Mouse (Mus musculus) forebrain, embryonic 10.5 days (tissue): ENCODE results near the gene Hoxc9. TPM values are rescaled to one million over a fixed set of nuclear protein-coding genes. Genes with fewer than 3 reads are reported as not detected.

Experiments used
- DNase-seq: peaks from one replicate; pipeline ENCODE4 v3.0.0-alpha.2; 2017; ENCODE audit warnings: low spot score; ENCODE audit errors: extremely low spot score
- H3K27ac ChIP-seq: fragments of 300-500 bp; sonication (generic); 2 replicates; pipeline ENCODE4 v1.5.1; 2016; ENCODE audit warnings: mild to moderate bottlenecking
- H3K27me3 ChIP-seq: fragments of 300-500 bp; sonication (generic); 2 replicates; pipeline ENCODE4 v1.6.1; 2016; ENCODE audit warnings: mild to moderate bottlenecking; ENCODE audit not compliant: poor library complexity, severe bottlenecking
- H3K36me3 ChIP-seq: fragments of 300-500 bp; sonication (generic); replicated peaks from 2 replicates; pipeline ENCODE4 v1.6.1; 2016; ENCODE audit warnings: mild to moderate bottlenecking, moderate library complexity
- H3K4me1 ChIP-seq: fragments of 300-500 bp; sonication (generic); 2 replicates; pipeline ENCODE4 v1.6.1; 2016
- H3K4me3 ChIP-seq: fragments of 300-500 bp; sonication (generic); 2 replicates; pipeline ENCODE4 v1.5.1; 2016; ENCODE audit warnings: mild to moderate bottlenecking, moderate library complexity
- H3K9me3 ChIP-seq: fragments of 300-500 bp; sonication (generic); 2 replicates; pipeline ENCODE4 v1.6.1; 2016; ENCODE audit warnings: mild to moderate bottlenecking, moderate library complexity
- WGBS: fragments of 180-500 bp; shearing (Covaris S2); methylation state at CpG from one replicate; pipeline ENCODE4 v1.1.7; 2016; 5-methylcytosine and 5-hydroxymethylcytosine counted together
- polyA plus RNA-seq: library from polyadenylated mRNA; unstranded; fragments of >200 nt; fragmentation: Nextera tagmentation; extraction: Ambion mirVana; gene quantifications from 2 replicates; pipeline ENCODE4 v1.2.1, GENCODE M21; 2016

Gene Hoxc9
- polyA plus RNA-seq, 1 experiment from 2014 or later: not detected

- Histone ChIP-seq H3K36me3 (no peaks in the 10 kb centered on the region), H3K27ac (no peak overlapping the region)
- no peak for DNase-seq
Measured at GRCm38 (mm10) chr15:103014166-103015008, 38.1 kb downstream of the Hoxc9 start.

GRCm38 (mm10) chr15:103015009-103015399, 38.8 kb downstream of the Hoxc9 start:
- Histone ChIP-seq H3K4me3 (no peak overlapping the region), H3K27ac (no peak overlapping the region), H3K27me3 (peaks cover 100% of the 10 kb centered on the region), H3K4me1 (peaks cover 9% of the 10 kb centered on the region), H3K36me3 (no peaks in the 10 kb centered on the region), H3K9me3 (no peaks in the 10 kb centered on the region)
- 1% methylated on average over 28 of the region's 28 CpGs for WGBS
- DNase-seq: no peak

More at GRCm38 (mm10) chr15:103014166-103015008, 38.1 kb downstream of the Hoxc9 start:
- Histone ChIP-seq H3K27me3 (peaks cover 100% of the 10 kb centered on the region), H3K4me1 (peaks cover 9% of the 10 kb centered on the region), H3K9me3 (no peaks in the 10 kb centered on the region), H3K4me3 (no peak overlapping the region)
- WGBS: under 1% methylated on average over 47 of the region's 57 CpGs

GRCm38 (mm10) chr15:103015406-103016166, 39.3 kb downstream of the Hoxc9 start:
- Histone ChIP-seq H3K4me1 (peaks cover 9% of the 10 kb centered on the region), H3K4me3 (no peak overlapping the region), H3K27ac (no peak overlapping the region), H3K9me3 (no peaks in the 10 kb centered on the region), H3K27me3 (peaks cover 100% of the 10 kb centered on the region), H3K36me3 (no peaks in the 10 kb centered on the region)
- WGBS: under 1% methylated on average over 19 of the region's 19 CpGs
- DNase-seq: no peak

- Histone ChIP-seq H3K36me3 (no peaks in the 10 kb centered on the region), H3K9me3 (no peaks in the 10 kb centered on the region), H3K27me3 (peaks cover 100% of the 10 kb centered on the region), H3K4me1 (peaks cover 9% of the 10 kb centered on the region), H3K4me3 (no peak within 1 kb of the TSS), H3K27ac (no peak within 1 kb of the TSS)
- WGBS: 2% methylated on average over 9 of the region's 9 CpGs
- DNase-seq: no peak
Measured at GRCm38 (mm10) chr15:103018636-103019035, 42.4 kb downstream of the Hoxc9 start, which contains the start of gene Hoxc4. Gene Hoxc4 (plus strand): TSS chr15:103018934.

GRCm38 (mm10) chr15:103020899-103021418, 44.7 kb downstream of the Hoxc9 start:
- Histone ChIP-seq H3K27ac (no peak overlapping the region), H3K9me3 (no peaks in the 10 kb centered on the region), H3K4me3 (no peak overlapping the region), H3K4me1 (no peaks in the 10 kb centered on the region), H3K36me3 (no peaks in the 10 kb centered on the region), H3K27me3 (peaks cover 100% of the 10 kb centered on the region)
- WGBS: under 1% methylated on average over 8 of the region's 8 CpGs
- no peak for DNase-seq

- Histone ChIP-seq H3K27ac (no peak overlapping the region), H3K4me1 (no peaks in the 10 kb centered on the region), H3K9me3 (no peaks in the 10 kb centered on the region), H3K27me3 (peaks cover 100% of the 10 kb centered on the region), H3K36me3 (no peaks in the 10 kb centered on the region), H3K4me3 (no peak overlapping the region)
- no peak for DNase-seq
- 7% methylated on average over 8 of the region's 8 CpGs for WGBS
Measured at GRCm38 (mm10) chr15:103021544-103021943, 45.3 kb downstream of the Hoxc9 start.

GRCm38 (mm10) chr15:103024131-103024530, 47.9 kb downstream of the Hoxc9 start:
- Histone ChIP-seq H3K36me3 (no peaks in the 10 kb centered on the region), H3K27me3 (peaks cover 100% of the 10 kb centered on the region), H3K4me3 (no peak overlapping the region), H3K9me3 (no peaks in the 10 kb centered on the region), H3K27ac (no peak overlapping the region), H3K4me1 (no peaks in the 10 kb centered on the region)
- WGBS: 2% methylated on average over 2 of the region's 2 CpGs
- DNase-seq: no peak

- H3K4me3 ChIP-seq: no peak overlapping the region
- no peaks in the 10 kb centered on the region for H3K36me3 ChIP-seq
- H3K9me3 ChIP-seq: no peaks in the 10 kb centered on the region
- DNase-seq: peak; percentile 50
- H3K27me3 ChIP-seq: peaks cover 100% of the 10 kb centered on the region
- no peaks in the 10 kb centered on the region for H3K4me1 ChIP-seq
- no peak overlapping the region for H3K27ac ChIP-seq
- WGBS: under 1% methylated on average over 43 of the region's 43 CpGs
Measured at GRCm38 (mm10) chr15:103027266-103028235, 51.3 kb downstream of the Hoxc9 start.

GRCm38 (mm10) chr15:103028916-103029512, 52.8 kb downstream of the Hoxc9 start:
- DNase-seq: peak; percentile 17
- Histone ChIP-seq H3K9me3 (no peaks in the 10 kb centered on the region), H3K36me3 (no peaks in the 10 kb centered on the region), H3K4me1 (peaks cover under 1% of the 10 kb centered on the region), H3K27ac (no peak overlapping the region), H3K27me3 (peaks cover 100% of the 10 kb centered on the region), H3K4me3 (no peak overlapping the region)
- WGBS: 8% methylated on average over 9 of the region's 9 CpGs

- H3K9me3 ChIP-seq: no peaks in the 10 kb centered on the region
- H3K36me3 ChIP-seq: no peaks in the 10 kb centered on the region
- no peak overlapping the region for H3K27ac ChIP-seq
- peaks cover 100% of the 10 kb centered on the region for H3K27me3 ChIP-seq
- H3K4me3 ChIP-seq: no peak overlapping the region
- peak; percentile 24 for DNase-seq
- WGBS: 3% methylated on average over 8 of the region's 8 CpGs
- peaks cover 11% of the 10 kb centered on the region for H3K4me1 ChIP-seq
Measured at GRCm38 (mm10) chr15:103030142-103030541, 53.9 kb downstream of the Hoxc9 start.

GRCm38 (mm10) chr15:103032167-103032566, 55.9 kb downstream of the Hoxc9 start:
- Histone ChIP-seq H3K27me3 (peaks cover 100% of the 10 kb centered on the region), H3K36me3 (no peaks in the 10 kb centered on the region), H3K27ac (no peak overlapping the region), H3K9me3 (no peaks in the 10 kb centered on the region), H3K4me1 (peaks cover 11% of the 10 kb centered on the region), H3K4me3 (no peak overlapping the region)
- DNase-seq: peak; percentile 16
- 3% methylated on average over 3 of the region's 3 CpGs for WGBS
